Comparison of ENCODE assay signal across 10 mouse cellular contexts in the genomic region with DNA sequence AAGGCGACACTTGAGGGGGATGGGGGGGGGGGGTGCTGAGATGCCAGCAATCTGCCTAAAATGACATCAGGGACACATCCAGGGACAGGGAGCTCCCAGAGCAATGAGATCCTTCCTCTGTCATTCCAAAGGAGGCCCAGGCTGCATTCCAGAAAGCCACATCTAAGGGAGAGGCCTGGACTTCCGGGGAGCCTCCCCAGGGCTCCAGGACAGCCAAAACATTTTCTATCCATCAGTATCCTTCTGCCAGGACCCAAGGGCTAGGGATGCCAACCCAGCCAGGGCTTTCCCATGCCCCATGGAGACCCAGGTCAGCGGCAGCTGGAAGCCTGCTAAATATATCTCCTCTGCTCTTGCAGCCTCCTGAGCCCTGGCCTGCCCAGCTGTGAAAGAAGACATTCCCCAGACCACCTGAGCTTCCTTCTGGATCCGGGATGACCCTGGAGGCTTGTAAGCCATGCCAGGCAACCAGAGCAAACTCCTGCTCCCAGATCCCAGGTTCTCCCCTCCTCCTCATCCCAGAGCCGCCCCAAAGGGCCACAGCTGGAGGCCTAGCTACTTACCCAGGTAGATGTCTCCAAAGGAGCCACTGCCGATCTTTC. TPM values are rescaled to one million over a fixed set of nuclear protein-coding genes. Genes with fewer than 3 reads are reported as not detected.
DNase-seq lines count a peak whose midpoint lies in the region; ATAC-seq and TF ChIP-seq lines count a peak whose summit lies in the region.
"Had no signal": no experiment of that assay in that cellular context is flagged by ENCODE, and none has a peak within 500 bp of the region (broad histone marks: within the 10 kb centered on the region; RNA-seq: fewer than 3 reads in every experiment).

No protein-coding gene starts in this region.

- H3K9me3 ChIP-seq in heart, embryonic 10.5 days = no peaks in the 10 kb centered on the region
- H3K9me3 ChIP-seq in ES-Bruce4 (replicated peaks; ENCODE audit: control insufficient read depth, insufficient read depth, low read length, poor library complexity, severe bottlenecking) = no peaks in the 10 kb centered on the region
- no peaks in the 10 kb centered on the region for H3K9me3 ChIP-seq in forebrain, postnatal 0 days (ENCODE audit: low read length)
- H3K9me3 ChIP-seq: G1E had no signal

- 0 out of 2 replicates have a peak overlapping the region, but pooled peaks have one; percentile 93 for H3K4me2 ChIP-seq in forebrain, postnatal 0 days (ENCODE audit: low read depth)

- H3K27ac ChIP-seq in heart, embryonic 10.5 days = peak overlapping the region; percentile 99
- 0 out of 2 replicates have a peak overlapping the region, but pooled peaks have one; percentile 16 for H3K27ac ChIP-seq in ES-Bruce4 (ENCODE audit: insufficient read depth, low read length)
- no peak overlapping the region for H3K27ac ChIP-seq in forebrain, postnatal 0 days (ENCODE audit: low read depth, low read length)

- H3K9ac ChIP-seq in ES-Bruce4 (ENCODE audit: low read depth, poor library complexity, severe bottlenecking) = no peak overlapping the region
- H3K9ac ChIP-seq in forebrain, postnatal 0 days = no peak overlapping the region

- H3K27me3 ChIP-seq in heart, embryonic 10.5 days (ENCODE audit: insufficient read depth, poor library complexity, severe bottlenecking) = peaks cover 4% of the 10 kb centered on the region; the same call in 1 of the 2 replicates
- no peaks in the 10 kb centered on the region for H3K27me3 ChIP-seq in ES-Bruce4 (ENCODE audit: control insufficient read depth, insufficient read depth, low read length, poor library complexity, severe bottlenecking)
- H3K27me3 ChIP-seq in forebrain, postnatal 0 days (ENCODE audit: insufficient read depth, low read length) = no peaks in the 10 kb centered on the region

- intact Hi-C loops in heart, postnatal 14 days (cut with DNase I) = loop anchor here (5.0 kb wide), 1 partner anchor 36 kb away; a partner anchor contains a TSS

- peaks cover 49% of the 10 kb centered on the region for H3K36me3 ChIP-seq in heart, embryonic 10.5 days
- no peaks in the 10 kb centered on the region for H3K36me3 ChIP-seq in ES-Bruce4 (ENCODE audit: control insufficient read depth, insufficient read depth, low read length, poor library complexity, severe bottlenecking)
- peaks cover 41% of the 10 kb centered on the region for H3K36me3 ChIP-seq in forebrain, postnatal 0 days (ENCODE audit: insufficient read depth)
- H3K36me3 ChIP-seq: G1E had no signal

- peaks cover 89% of the 10 kb centered on the region for H3K4me1 ChIP-seq in heart, embryonic 10.5 days
- H3K4me1 ChIP-seq in ES-Bruce4 (ENCODE audit: control insufficient read depth, insufficient read depth, low read length) = peaks cover 38% of the 10 kb centered on the region
- H3K4me1 ChIP-seq in forebrain, postnatal 0 days (ENCODE audit: insufficient read depth) = peaks cover 35% of the 10 kb centered on the region

- no peak for TF ChIP-seq POLR2A in ES-Bruce4 (IDR thresholded peaks at IDR 0.05; ENCODE audit: insufficient read depth, low read length)

- no peak for DNase-seq in heart, embryonic 10.5 days (ENCODE audit: low spot score)
- DNase-seq in heart, postnatal 14 days = no peak
- no peak for DNase-seq in forebrain, postnatal 0 days
- DNase-seq in lung, postnatal 36 days = peak; percentile 46
- no peak for DNase-seq in cerebellum, postnatal 4 days (ENCODE audit: low spot score in 2 of 2)
- DNase-seq in ovary, postnatal 10 days (ENCODE audit: low spot score) = no peak
- no peak for DNase-seq in layer of hippocampus, postnatal 14 days (ENCODE audit: low spot score in 2 of 2)
- DNase-seq: cerebellum, adult 2 months had no signal

- TF ChIP-seq EP300 in ES-Bruce4 (IDR thresholded peaks at IDR 0.05; ENCODE audit: insufficient read depth, low read depth, low read length) = no peak

- peak overlapping the region; percentile 3; the same call in 1 of the 2 replicates for H3K4me3 ChIP-seq in heart, embryonic 10.5 days
- peak overlapping the region; percentile 17 for H3K4me3 ChIP-seq in ES-Bruce4 (ENCODE audit: low read depth, low read length)
- H3K4me3 ChIP-seq in forebrain, postnatal 0 days (ENCODE audit: low read depth, low read length) = no peak overlapping the region

- TF ChIP-seq CTCF in ES-Bruce4 (IDR thresholded peaks at IDR 0.05; ENCODE audit: low read depth, low read length) = no peak
- no peak for TF ChIP-seq CTCF in forebrain, postnatal 0 days (IDR thresholded peaks at IDR 0.05; ENCODE audit: low read depth)

- WGBS in heart, embryonic 10.5 days = 47% methylated on average over 6 of the region's 6 CpGs
- 84% methylated on average over 6 of the region's 6 CpGs for WGBS in forebrain, postnatal 0 days

- no peak for ATAC-seq in forebrain, postnatal 0 days

RNA-seq across cellular contexts. Expression of a gene that starts 17.1 kb away (rescaled TPM):
- polyA plus RNA-seq in heart, embryonic 10.5 days (2016; fragmentation: Nextera tagmentation; extraction: Ambion mirVana) = 87.9 and 102 TPM in 2 replicates
- 10 to 100 TPM; 62.3 to 67.3 TPM for total RNA-seq in heart, postnatal 14 days (2021)
- 113 and 116 TPM in 2 replicates for polyA plus RNA-seq in ES-Bruce4 (2011; ENCODE audit: insufficient read depth, insufficient read length, low read depth, missing spikeins)
- 398 and 490 TPM in 2 replicates for total RNA-seq in forebrain, postnatal 0 days (2014; rRNA removed)
- 160 and 248 TPM in 2 replicates for polyA plus RNA-seq in forebrain, postnatal 0 days (2015; fragmentation: Nextera tagmentation; extraction: Ambion mirVana)
- total RNA-seq in layer of hippocampus, postnatal 14 days (2021) = 100 to 1,000 TPM; 139 to 147 TPM
- polyA plus RNA-seq: G1E had no signal

RNA-seq across cellular contexts. Expression of a gene that starts 34.9 kb away (rescaled TPM):
- polyA plus RNA-seq in heart, embryonic 10.5 days (2016; fragmentation: Nextera tagmentation; extraction: Ambion mirVana) = 67.7 and 76.3 TPM in 2 replicates
- total RNA-seq in heart, postnatal 14 days (2021) = 10 to 100 TPM; 52.8 to 55.6 TPM
- polyA plus RNA-seq in ES-Bruce4 (2011; ENCODE audit: insufficient read depth, insufficient read length, low read depth, missing spikeins) = 50.7 and 59.6 TPM in 2 replicates
- total RNA-seq in forebrain, postnatal 0 days (2014; rRNA removed) = 32.0 and 41.9 TPM in 2 replicates
- 22.9 and 30.3 TPM in 2 replicates for polyA plus RNA-seq in forebrain, postnatal 0 days (2015; fragmentation: Nextera tagmentation; extraction: Ambion mirVana)
- total RNA-seq in layer of hippocampus, postnatal 14 days (2021) = 10 to 100 TPM; 47.4 to 49.2 TPM
